Mouse (Mus musculus): Measurements from ENCODE around the gene Spata31d1c. TPM values are rescaled to one million over a fixed set of nuclear protein-coding genes. Genes with fewer than 3 reads are reported as not detected.

Spata31d1c gene
- not detected in 2 replicates for total RNA-seq (2021)
- long read RNA-seq, result 0 reads

- no peak for DNase-seq
These were observed at the start of gene Spata31d1c for GRCm38 (mm10) chr13:65032758-65033157. Gene Spata31d1c, plus strand, starts transcription at chr13:65033058.

GRCm38 (mm10) chr13:64988828-64989227 is 44.0 kb upstream of the Spata31d1c start:
- no peak for DNase-seq

GRCm38 (mm10) chr13:65005414-65005813 is 27.4 kb upstream of the Spata31d1c start:
- DNase-seq, result no peak

- no peak for DNase-seq
These were observed 26.1 kb upstream of the Spata31d1c start for GRCm38 (mm10) chr13:65006760-65007159.

- DNase-seq, result no peak
These were observed 24.9 kb upstream of the Spata31d1c start for GRCm38 (mm10) chr13:65007971-65008370.

- no peak for DNase-seq
These were observed 21.7 kb upstream of the Spata31d1c start for GRCm38 (mm10) chr13:65011052-65011738.

DNA sequence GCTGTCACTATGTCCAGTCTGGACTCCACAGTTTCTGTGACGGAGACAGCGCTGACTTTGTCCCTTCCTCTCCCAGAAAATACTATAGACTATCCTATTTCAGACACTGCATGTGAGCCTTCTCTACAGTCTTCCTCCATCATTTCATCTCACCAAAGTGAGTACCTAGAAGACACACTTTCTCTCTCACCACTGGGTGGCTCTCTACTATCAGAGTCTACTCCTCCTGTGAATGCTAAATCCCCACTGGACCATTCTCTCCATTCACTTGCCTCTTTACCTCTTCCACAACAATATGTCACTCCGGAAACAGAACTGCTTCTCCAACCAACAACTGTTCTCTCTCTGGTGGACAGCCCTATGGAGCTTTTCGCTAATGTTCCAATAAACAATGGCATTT is 2.2 kb downstream of the Spata31d1c start:
- DNase-seq, result no peak

DNA sequence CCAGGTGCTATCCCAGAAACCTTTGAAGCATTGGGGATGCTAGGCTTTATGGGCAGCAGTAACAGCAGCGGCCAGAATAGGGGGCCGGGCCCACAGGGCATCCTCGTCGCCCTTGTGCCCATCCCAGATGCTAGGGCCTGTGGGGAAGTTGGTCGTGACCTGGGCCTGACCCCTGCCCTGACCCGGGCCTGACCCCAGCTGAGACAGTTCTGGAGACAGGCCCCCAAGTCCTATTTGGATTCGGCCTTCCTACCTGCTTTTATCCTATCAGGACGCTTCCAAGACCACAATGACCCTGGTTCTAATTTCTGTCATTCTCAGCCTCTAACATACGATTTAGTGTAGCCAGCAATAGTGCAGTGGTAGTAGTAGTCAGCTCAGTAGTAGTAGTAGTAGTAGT is 19.8 kb downstream of the Spata31d1c start, which contains the start of gene Prss47:
Gene Prss47 (minus strand): TSS at position 101 of the 400 bp plus-strand sequence.
- DNase-seq, result no peak

DNA sequence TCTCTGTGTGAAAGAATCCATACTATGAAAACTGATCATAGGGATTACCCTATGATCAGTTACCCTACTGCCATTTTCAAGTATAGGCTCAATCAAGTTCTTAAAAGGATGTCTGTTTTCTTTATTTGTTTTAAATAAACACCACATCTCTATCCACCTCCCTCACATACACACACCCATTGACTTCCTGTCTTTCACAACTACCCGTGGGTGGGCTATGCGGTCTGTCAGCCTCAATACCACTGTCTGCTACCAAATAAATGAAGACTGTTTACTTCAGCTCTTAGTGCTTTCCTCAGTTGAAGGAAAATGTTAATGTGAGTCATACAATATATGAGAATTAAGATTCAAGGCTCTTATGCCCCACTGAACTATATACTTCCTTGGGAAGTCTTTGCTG is 37.1 kb downstream of the Spata31d1c start:
- DNase-seq, result no peak

Other genes with a start within 250 kb of the Spata31d1c start
- gene Cntnap3, start 129.1 kb upstream of the Spata31d1c start, total RNA-seq (2021), result not detected in 2 replicates
- not detected in 2 replicates for gene Spata31, start 115.7 kb upstream of the Spata31d1c start, total RNA-seq (2021)
- not detected in 2 replicates for gene Prss47, start 19.7 kb downstream of the Spata31d1c start, total RNA-seq (2021)
- 44.2 and 54.4 TPM in 2 replicates for gene Mfsd14b, start 79.9 kb downstream of the Spata31d1c start, total RNA-seq (2021)
- not detected in 2 replicates for gene Olfr465-ps1, start 105.0 kb downstream of the Spata31d1c start, total RNA-seq (2021)
- gene Olfr466, start 117.2 kb downstream of the Spata31d1c start, total RNA-seq (2021), result not detected in 2 replicates
- 0.55 TPM in 1 of 2 replicates, not detected in the other for gene Nlrp4f, start 172.9 kb downstream of the Spata31d1c start, total RNA-seq (2021)
- gene Gm10775, start 226.5 kb downstream of the Spata31d1c start, total RNA-seq (2021), result not detected in 2 replicates
- gene Zfp369, start 245.8 kb downstream of the Spata31d1c start, total RNA-seq (2021), result 32.0 and 32.4 TPM in 2 replicates

Measured in adrenal gland, postnatal 25 days (tissue).